Mouse (Mus musculus) thymus, adult 2 months (tissue): ENCODE measurements around the gene Macrod1.

Experiments used
- CTCF ChIP-seq: fragments of 200-500 bp; IDR thresholded peaks from 2 replicates; pipeline ENCODE4 v1.5.1; 2012; ENCODE audit warnings: mild to moderate bottlenecking, control low read depth, low read length, moderate library complexity, borderline replicate concordance; ENCODE audit not compliant: control insufficient read depth, poor library complexity, insufficient read depth; ENCODE audit errors: extremely low read depth
- POLR2A ChIP-seq: fragments of 200-500 bp; IDR thresholded peaks from 2 replicates; pipeline ENCODE4 v1.6.1; 2012; ENCODE audit warnings: mild to moderate bottlenecking, low read length, control low read depth, moderate library complexity; ENCODE audit not compliant: control insufficient read depth, poor library complexity, insufficient read depth; ENCODE audit errors: extremely low read depth

GRCm38 (mm10) chr19:7105544-7105943, 48.9 kb downstream of the Macrod1 start, which contains the start of gene Flrt1:
- no peak for TF ChIP-seq CTCF
- no peak for TF ChIP-seq POLR2A
